Mouse (Mus musculus) monocyte, adult 5-6 weeks (primary cell): ENCODE data around the gene Tox4. TPM values are rescaled to one million over a fixed set of nuclear protein-coding genes. Genes with fewer than 3 reads are reported as not detected.
"Not testable (repeated sequence)": the region's sequence is repeated elsewhere in the genome, so short reads cannot be mapped to it uniquely, and the experiment has no call there.

Source experiments
- ATAC-seq: fragments of 153-309, 156-312 bp; replicated peaks from 2 replicates; pipeline ENCODE4 v1.8.0; 2017; ENCODE audit warnings: mild to moderate bottlenecking; ENCODE audit not compliant: low TSS enrichment, insufficient number of reproducible peaks, severe bottlenecking, poor library complexity, low FRiP score
- total RNA-seq: library from RNA; stranded (forward); fragments of 200-1000, 200-491, 200-594 nt; gene quantifications from 3 replicates; pipeline ENCODE4 v1.2.3, GENCODE M21; 2017

The Tox4 gene
- 56.9 to 65.9 TPM (median 65.4 TPM) in 3 replicates for total RNA-seq

GRCm38 (mm10) chr14:52278932-52279746 lies at the start of gene Tox4, which contains the start of gene Rab2b:
Tox4 (plus strand) TSS chr14:52279146.
Rab2b (minus strand) TSS chr14:52279545.
- peak; percentile 99 for ATAC-seq

- no peak for ATAC-seq
Observed at GRCm38 (mm10) chr14:52232249-52232648, 46.7 kb upstream of the Tox4 start.

- no peak for ATAC-seq
Observed at GRCm38 (mm10) chr14:52235165-52235564, 43.8 kb upstream of the Tox4 start.

- no peak for ATAC-seq
Observed at GRCm38 (mm10) chr14:52236216-52236615, 42.7 kb upstream of the Tox4 start.

- ATAC-seq: peak; percentile 100
Observed at GRCm38 (mm10) chr14:52244041-52244689, 34.8 kb upstream of the Tox4 start.

GRCm38 (mm10) chr14:52244690-52245042 lies 34.3 kb upstream of the Tox4 start:
- ATAC-seq: no peak

GRCm38 (mm10) chr14:52246129-52246528 lies 32.8 kb upstream of the Tox4 start:
- no peak for ATAC-seq

- no peak for ATAC-seq
Observed at GRCm38 (mm10) chr14:52256311-52257175, 22.4 kb upstream of the Tox4 start.

GRCm38 (mm10) chr14:52257484-52258213 lies 21.3 kb upstream of the Tox4 start, which contains the start of gene Chd8:
Chd8 (minus strand) TSS chr14:52257780.
- peak; percentile 100 for ATAC-seq

GRCm38 (mm10) chr14:52272781-52273180 lies 6.2 kb upstream of the Tox4 start:
- no peak for ATAC-seq

- no peak for ATAC-seq
Observed at GRCm38 (mm10) chr14:52277210-52277609, 1.7 kb upstream of the Tox4 start.

- no peak for ATAC-seq
Observed at GRCm38 (mm10) chr14:52279747-52280120, 788 bp downstream of the Tox4 start.

GRCm38 (mm10) chr14:52283629-52284028 lies 4.7 kb downstream of the Tox4 start:
- ATAC-seq: no peak

GRCm38 (mm10) chr14:52284191-52284590 lies 5.2 kb downstream of the Tox4 start:
- ATAC-seq: no peak

GRCm38 (mm10) chr14:52295558-52296264 lies 16.8 kb downstream of the Tox4 start:
- ATAC-seq: 0 out of 2 replicates have a peak, but pooled peaks have one; percentile 58

- ATAC-seq: not testable (repeated sequence)
Observed at GRCm38 (mm10) chr14:52303517-52303916, 24.6 kb downstream of the Tox4 start.

GRCm38 (mm10) chr14:52304644-52305271 lies 25.8 kb downstream of the Tox4 start, which contains the start of gene Mettl3:
Mettl3 (minus strand) TSS chr14:52305128.
- ATAC-seq: peak; percentile 98
